Mouse (Mus musculus) layer of hippocampus, postnatal 10 days (tissue): ENCODE results near the gene Eps8l2. TPM values are rescaled to one million over a fixed set of nuclear protein-coding genes. Genes with fewer than 3 reads are reported as not detected.

Experiments used
- DNase-seq, 2 experiments: peaks; one replicate each; pipeline ENCODE4 v3.0.0; 2021; ENCODE audit warnings: low spot score in 2 of 2
- total RNA-seq, 2 experiments: library from RNA; stranded (reverse); gene quantifications; 2 replicates each; pipeline ENCODE4 v1.2.3; 2021

Eps8l2 gene
- total RNA-seq, 2 experiments from 2014 or later = 2.3 to 2.4 TPM

GRCm38 (mm10) chr7:141364349-141365048, 25.8 kb downstream of the Eps8l2 start:
- no peak for DNase-seq

DNA sequence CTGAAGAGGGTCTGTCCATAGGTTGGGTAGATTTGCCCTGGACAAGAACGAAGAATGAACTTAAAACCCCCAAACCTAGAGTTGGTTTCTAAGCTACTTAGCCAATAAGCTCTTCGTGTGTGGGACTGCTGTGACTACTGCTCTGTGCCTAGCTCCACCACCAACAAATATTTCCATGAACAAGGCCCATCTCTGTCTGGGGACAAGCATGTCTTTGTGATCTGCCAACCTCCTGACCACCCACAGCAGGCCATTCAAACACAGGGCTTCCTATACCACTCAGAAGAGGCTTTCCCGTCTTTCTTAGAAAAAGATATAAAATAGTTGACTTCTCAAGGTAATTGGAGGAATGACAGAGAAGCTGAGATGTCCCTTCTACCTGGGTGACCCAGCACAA, 26.4 kb downstream of the Eps8l2 start:
- no peak for DNase-seq

GRCm38 (mm10) chr7:141367358-141367757, 28.7 kb downstream of the Eps8l2 start:
- DNase-seq = no peak

- DNase-seq = no peak
Observed at GRCm38 (mm10) chr7:141369918-141370317, 31.2 kb downstream of the Eps8l2 start.

GRCm38 (mm10) chr7:141371942-141372595, 33.4 kb downstream of the Eps8l2 start:
- DNase-seq = no peak

DNA sequence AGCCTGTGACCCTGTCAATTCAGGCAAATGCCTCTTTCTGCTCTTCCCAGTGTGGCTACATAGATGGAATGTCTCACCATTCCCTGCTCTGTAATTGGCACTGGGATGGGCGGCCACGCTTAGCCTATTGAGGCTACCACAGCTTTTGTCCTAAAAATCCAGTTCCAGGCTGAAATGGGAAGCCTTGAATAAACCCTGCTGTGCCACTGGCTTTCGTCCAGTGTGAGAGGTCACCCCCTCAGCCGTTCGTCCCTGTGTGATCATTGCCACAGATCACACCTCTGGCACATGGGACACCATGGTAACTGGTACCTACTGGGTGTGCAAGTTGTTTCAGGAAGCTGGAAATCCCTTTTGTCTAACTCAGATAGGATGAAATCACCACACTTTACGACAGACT, 34.9 kb downstream of the Eps8l2 start:
- no peak for DNase-seq

DNA sequence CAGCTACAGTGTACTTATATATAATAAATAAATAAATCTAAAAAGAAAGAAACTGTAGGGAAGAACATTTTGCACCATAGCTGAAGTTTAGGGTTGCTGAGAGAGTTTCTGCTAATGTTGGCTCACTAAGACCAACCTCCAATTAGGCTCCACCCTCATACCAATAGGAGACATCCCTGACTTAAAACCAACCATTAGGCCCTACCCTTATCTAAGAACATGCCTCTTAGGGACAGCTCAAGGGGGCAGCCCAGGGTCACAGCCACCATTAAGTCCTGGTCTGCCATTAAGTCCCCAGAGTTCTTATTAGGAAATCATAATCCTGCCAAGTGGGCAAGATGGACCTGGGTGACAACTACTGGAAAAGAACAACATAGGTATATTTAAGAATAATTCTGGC, 35.7 kb downstream of the Eps8l2 start:
- DNase-seq = no peak

DNA sequence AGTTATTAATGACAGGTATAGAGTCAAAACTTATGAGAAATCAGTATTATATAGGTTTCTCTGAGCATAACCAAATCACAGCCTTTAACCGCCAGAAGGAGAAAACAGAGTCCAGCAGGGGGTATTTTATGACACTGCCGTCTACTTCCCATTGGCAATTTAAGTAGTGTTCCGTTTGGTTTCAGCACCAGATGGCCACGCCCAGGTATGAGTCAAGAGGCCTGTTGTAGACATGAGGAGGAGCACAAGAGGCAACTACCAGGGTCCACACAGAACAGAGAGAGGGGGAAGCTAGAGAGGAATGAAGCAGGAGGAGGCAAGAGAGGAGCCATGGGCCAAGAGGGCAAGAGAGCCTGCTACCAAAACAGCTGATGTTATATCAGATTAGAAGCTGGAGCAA, 40.9 kb downstream of the Eps8l2 start:
- no peak for DNase-seq

- DNase-seq = no peak
Observed at GRCm38 (mm10) chr7:141381068-141381835, 42.6 kb downstream of the Eps8l2 start.

- DNase-seq = no peak
Observed at GRCm38 (mm10) chr7:141387807-141388486, 49.3 kb downstream of the Eps8l2 start.

DNA sequence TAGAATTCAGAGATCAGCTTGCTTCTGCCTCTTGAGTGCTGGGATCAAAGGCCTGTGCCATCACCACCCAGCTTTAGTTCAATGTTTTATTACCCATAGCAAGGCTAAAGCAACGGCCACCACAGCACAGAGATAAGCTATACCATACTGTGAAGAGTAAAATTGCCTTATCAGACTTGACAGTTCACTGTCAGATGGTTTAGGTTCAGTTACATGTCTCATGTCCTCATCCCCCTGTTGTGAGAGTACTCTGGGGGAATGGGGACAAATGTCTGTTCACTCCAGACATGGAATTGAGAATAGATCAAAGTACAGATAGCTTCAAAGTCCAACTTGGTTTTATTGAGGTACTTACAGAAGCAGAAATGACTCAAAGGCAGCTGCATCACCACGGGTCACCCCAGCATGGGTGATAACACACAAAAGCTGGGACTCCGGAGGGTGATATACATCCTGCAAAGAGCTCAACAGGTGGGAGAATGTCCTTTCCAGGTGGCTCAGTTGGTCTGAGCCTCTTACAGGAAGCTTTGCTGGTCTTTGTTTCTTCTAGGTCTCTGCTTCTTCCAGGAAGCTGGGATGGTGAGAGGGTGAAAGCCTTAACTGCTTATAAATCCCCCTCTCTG, 49.9 kb downstream of the Eps8l2 start:
- DNase-seq = no peak

GRCm38 (mm10) chr7:141390326-141391259, 51.9 kb downstream of the Eps8l2 start:
- DNase-seq = no peak

DNA sequence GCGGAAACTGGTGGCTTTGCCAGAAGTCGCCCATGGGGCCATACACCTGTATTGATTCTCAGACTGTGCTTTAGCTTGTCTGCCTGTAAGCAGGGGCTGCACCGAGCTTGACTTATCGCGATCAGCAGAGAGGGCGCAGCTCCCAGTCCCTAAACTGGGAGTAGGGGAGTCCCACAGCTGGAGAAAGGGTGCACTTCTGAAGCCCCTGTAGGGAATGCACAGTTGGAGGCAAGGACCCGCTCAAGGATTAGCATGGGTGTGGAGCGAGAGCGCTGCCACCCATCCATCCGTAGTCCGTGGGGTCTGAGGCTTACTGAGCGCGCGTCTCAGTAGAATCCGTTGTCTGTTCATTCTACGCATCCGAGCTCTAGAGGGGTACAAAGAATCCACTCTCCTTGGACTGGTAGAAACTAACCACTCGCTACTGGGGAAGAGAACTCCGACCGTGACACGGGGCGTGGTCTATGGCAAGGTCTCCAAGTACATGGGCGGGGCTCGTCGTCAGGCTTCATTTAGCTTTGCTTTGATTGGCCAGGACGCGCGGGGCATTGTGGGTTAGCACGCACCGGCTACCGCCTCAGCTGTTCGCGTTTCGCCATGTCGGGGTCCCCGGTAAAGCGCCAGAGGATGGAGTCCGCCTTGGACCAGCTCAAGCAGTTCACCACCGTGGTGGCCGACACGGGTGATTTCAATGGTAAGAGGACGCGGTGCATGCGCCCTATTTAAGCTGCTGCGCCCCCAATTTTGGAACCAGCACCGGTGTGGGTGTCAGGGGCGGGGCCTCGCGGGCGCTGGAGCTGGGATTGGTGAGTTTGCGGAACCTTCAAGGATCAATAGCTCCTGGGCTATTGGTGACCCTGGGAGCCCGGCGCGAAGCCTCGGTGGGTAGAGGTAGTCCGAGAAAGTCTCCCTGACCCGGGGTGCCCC, 53.2 kb downstream of the Eps8l2 start, which contains the start of gene Taldo1:
Gene Taldo1, plus strand, starts transcription at position 575 of the 927 bp plus-strand sequence.
- DNase-seq = peak; percentile 93 to 96

GRCm38 (mm10) chr7:141392552-141393222, 54.0 kb downstream of the Eps8l2 start:
- DNase-seq = no peak

GRCm38 (mm10) chr7:141394158-141394557, 55.5 kb downstream of the Eps8l2 start:
- no peak for DNase-seq

- peak; percentile 71 to 77 for DNase-seq
Observed at GRCm38 (mm10) chr7:141394771-141395170, 56.1 kb downstream of the Eps8l2 start.

- no peak for DNase-seq
Observed at GRCm38 (mm10) chr7:141395348-141395747, 56.7 kb downstream of the Eps8l2 start.

- DNase-seq = peak; percentile 55 to 63
Observed at GRCm38 (mm10) chr7:141403305-141403704, 64.6 kb downstream of the Eps8l2 start.
